10 mouse cellular contexts compared by ENCODE assay signal in the genomic region with DNA sequence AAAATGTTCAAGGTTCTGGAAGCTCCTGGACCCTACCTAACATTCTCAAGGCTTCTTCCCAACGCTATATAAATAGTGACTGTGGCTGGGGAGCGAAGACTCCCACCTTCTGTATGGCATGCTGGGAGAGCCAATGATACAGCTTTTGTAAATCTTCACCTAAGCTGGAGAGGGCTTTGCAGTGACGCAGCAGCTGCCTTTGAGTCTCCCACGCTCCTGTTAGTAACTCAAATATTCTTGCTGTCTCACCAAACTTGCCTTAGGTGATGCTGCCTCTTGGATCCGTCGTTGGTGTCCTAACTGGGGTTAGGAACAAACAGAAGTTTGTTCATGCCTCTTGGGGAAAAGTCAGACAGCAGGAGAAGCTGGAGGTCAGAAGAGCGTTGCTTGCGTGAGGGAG.
"Had no signal": no experiment of that assay in that cellular context is flagged by ENCODE, and none has a peak within 500 bp of the region (broad histone marks: within the 10 kb centered on the region; RNA-seq: fewer than 3 reads in every experiment).

No protein-coding gene starts in this region.

- DNase-seq: kidney, adult 2 months; kidney, postnatal 14 days; liver; liver, embryonic 13.5 days; liver, postnatal 0 days; lung, postnatal 14 days; spleen, adult 18-20 months; thymus, adult 2 months; thymus, postnatal 25 days had no signal

- ATAC-seq: intestine, embryonic 16.5 days; liver, postnatal 0 days had no signal
